Mouse (Mus musculus): Measurements from ENCODE around the gene Spred2.

- TF ChIP-seq GATA2 (IDR thresholded peaks at IDR 0.05; ENCODE audit: borderline replicate concordance, low read depth, low read length), result no peak
- TF ChIP-seq CTCF (IDR thresholded peaks at IDR 0.05; ENCODE audit: low read depth, low read length), result no peak
- TF ChIP-seq GATA1 (IDR thresholded peaks at IDR 0.05; ENCODE audit: borderline replicate concordance, low read length), result no peak
Measured at GRCm38 (mm10) chr11:20059736-20060135, 135.6 kb downstream of the Spred2 start.

All from G1E (cell line).